Comparison of ENCODE assay signal across 22 mouse cellular contexts in the genomic region with DNA sequence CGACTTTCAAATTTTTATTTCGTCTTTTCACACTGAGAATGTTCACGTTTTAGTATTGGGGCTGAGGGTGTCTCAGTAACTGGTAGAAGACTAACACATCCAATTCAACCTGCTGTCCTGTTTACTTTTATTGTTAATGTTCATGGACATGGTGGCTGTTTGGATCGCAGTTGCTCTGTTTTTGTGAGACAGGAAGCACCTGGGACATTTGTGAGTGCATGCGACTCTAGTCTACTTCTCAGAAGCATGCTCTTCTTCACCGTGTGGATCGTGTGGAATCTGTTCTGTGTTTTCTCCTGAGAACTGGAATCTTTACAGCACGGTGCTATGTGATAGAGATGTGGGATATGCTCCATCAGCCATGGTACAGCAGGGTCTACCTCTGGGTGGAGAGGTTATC.
DNase-seq lines count a peak whose midpoint lies in the region; ATAC-seq and TF ChIP-seq lines count a peak whose summit lies in the region.
"Had no signal": no experiment of that assay in that cellular context is flagged by ENCODE, and none has a peak within 500 bp of the region (broad histone marks: within the 10 kb centered on the region; RNA-seq: fewer than 3 reads in every experiment).

No protein-coding gene starts in this region.

- intact Hi-C loops in left cerebral cortex, postnatal 14 days (cut with DNase I), result no loop called here

- ATAC-seq in intestine, postnatal 0 days, result no peak
- ATAC-seq: forebrain, embryonic 14.5 days had no signal

- H3K27me3 ChIP-seq in thymus, adult 2 months (ENCODE audit: control insufficient read depth, insufficient read depth, low read length), result no peaks in the 10 kb centered on the region
- H3K27me3 ChIP-seq in intestine, postnatal 0 days (replicated peaks; ENCODE audit: control insufficient read depth, insufficient read depth, low read length), result no peaks in the 10 kb centered on the region
- H3K27me3 ChIP-seq: embryonic facial prominence, embryonic 13.5 days; embryonic facial prominence, embryonic 15.5 days had no signal

- no peak overlapping the region for H3K27ac ChIP-seq in thymus, adult 2 months (ENCODE audit: control insufficient read depth, insufficient read depth, low read length)
- H3K27ac ChIP-seq in intestine, postnatal 0 days (ENCODE audit: low read depth, low read length), result no peak overlapping the region
- H3K27ac ChIP-seq: embryonic facial prominence, embryonic 13.5 days; embryonic facial prominence, embryonic 15.5 days; forebrain, embryonic 10.5 days; forebrain, embryonic 12.5 days had no signal

- no peaks in the 10 kb centered on the region for H3K36me3 ChIP-seq in thymus, adult 2 months (ENCODE audit: control insufficient read depth, insufficient read depth, low read length)
- no peaks in the 10 kb centered on the region; the same call in 1 of the 2 replicates for H3K36me3 ChIP-seq in intestine, postnatal 0 days (ENCODE audit: control insufficient read depth, insufficient read depth)
- H3K36me3 ChIP-seq: embryonic facial prominence, embryonic 13.5 days; embryonic facial prominence, embryonic 15.5 days; forebrain, embryonic 10.5 days; forebrain, embryonic 12.5 days had no signal

- no peak overlapping the region for H3K4me3 ChIP-seq in thymus, adult 2 months (ENCODE audit: control insufficient read depth, insufficient read depth, low read length)
- no peak overlapping the region for H3K4me3 ChIP-seq in intestine, postnatal 0 days (ENCODE audit: low read depth, low read length)
- H3K4me3 ChIP-seq: embryonic facial prominence, embryonic 13.5 days; embryonic facial prominence, embryonic 15.5 days; erythroblast, embryonic 14.5 days; forebrain, embryonic 10.5 days; forebrain, embryonic 12.5 days had no signal

- no peaks in the 10 kb centered on the region for H3K9me3 ChIP-seq in intestine, postnatal 0 days (ENCODE audit: control insufficient read depth)
- H3K9me3 ChIP-seq: embryonic facial prominence, embryonic 13.5 days; embryonic facial prominence, embryonic 15.5 days; forebrain, embryonic 10.5 days; forebrain, embryonic 12.5 days had no signal

- H3K4me1 ChIP-seq in thymus, adult 2 months (replicated peaks; ENCODE audit: control insufficient read depth, insufficient read depth, low read length), result peaks cover 22% of the 10 kb centered on the region
- no peaks in the 10 kb centered on the region for H3K4me1 ChIP-seq in intestine, postnatal 0 days (replicated peaks; ENCODE audit: control insufficient read depth, insufficient read depth, low read length)
- H3K4me1 ChIP-seq: embryonic facial prominence, embryonic 13.5 days; embryonic facial prominence, embryonic 15.5 days; forebrain, embryonic 10.5 days had no signal

- no peak overlapping the region for H3K9ac ChIP-seq in intestine, postnatal 0 days (ENCODE audit: low read depth, low read length)
- H3K9ac ChIP-seq: embryonic facial prominence, embryonic 13.5 days; embryonic facial prominence, embryonic 15.5 days; forebrain, embryonic 12.5 days had no signal

- no peak for TF ChIP-seq CTCF in thymus, adult 2 months (IDR thresholded peaks at IDR 0.05; ENCODE audit: borderline replicate concordance, control insufficient read depth, extremely low read depth, insufficient read depth, low read length, poor library complexity)
- TF ChIP-seq CTCF in intestine, postnatal 0 days (IDR thresholded peaks at IDR 0.05; ENCODE audit: low read depth), result no peak

- peak; percentile 28 for DNase-seq in thymus, adult 2 months
- no peak for DNase-seq in thymus, adult 18-20 months
- peak; percentile 28 to 37 for DNase-seq in thymus, postnatal 10 days (ENCODE audit: low spot score in 2 of 2)
- DNase-seq in thymus, postnatal 25 days, result peak; percentile 31
- DNase-seq in left cerebral cortex, postnatal 14 days (ENCODE audit: low spot score in 2 of 2), result no peak
- no peak for DNase-seq in layer of hippocampus, postnatal 36 days
- DNase-seq: adrenal gland, postnatal 10 days; adrenal gland, postnatal 25 days; cerebellum, adult 11 months; cerebellum, adult 18-20 months; cerebellum, adult 8-10 months; cerebellum, adult 9-11 months; cerebellum, postnatal 14 days; cerebellum, postnatal 36 days; embryo, embryonic 11 days had no signal

- WGBS in thymus, adult 2 months, result 55% methylated on average over 8 of the region's 8 CpGs
- 88% methylated on average over 8 of the region's 8 CpGs for WGBS in intestine, postnatal 0 days

- no peak overlapping the region for H3K4me2 ChIP-seq in intestine, postnatal 0 days (replicated peaks; ENCODE audit: low read depth)
- H3K4me2 ChIP-seq: embryonic facial prominence, embryonic 13.5 days; embryonic facial prominence, embryonic 15.5 days; forebrain, embryonic 12.5 days had no signal

- no peak for TF ChIP-seq POLR2A in thymus, adult 2 months (IDR thresholded peaks at IDR 0.05; ENCODE audit: control insufficient read depth, extremely low read depth, insufficient read depth, low read length, poor library complexity)

Comparison
In these comparisons a context has a peak if more than half of its experiments do, and no peak if none do; other contexts are left out.
1. DNase-seq: peak in thymus, adult 2 months (single experiment), thymus, postnatal 10 days (2 of 2) and thymus, postnatal 25 days (single experiment); none in thymus, adult 18-20 months (0 of 2), left cerebral cortex, postnatal 14 days (0 of 2) and layer of hippocampus, postnatal 36 days (0 of 2).